Mouse (Mus musculus): ENCODE results near the gene Nsmce4a.
"Not testable (repeated sequence)": the region's sequence is repeated elsewhere in the genome, so short reads cannot be mapped to it uniquely, and the experiment has no call there.

DNA sequence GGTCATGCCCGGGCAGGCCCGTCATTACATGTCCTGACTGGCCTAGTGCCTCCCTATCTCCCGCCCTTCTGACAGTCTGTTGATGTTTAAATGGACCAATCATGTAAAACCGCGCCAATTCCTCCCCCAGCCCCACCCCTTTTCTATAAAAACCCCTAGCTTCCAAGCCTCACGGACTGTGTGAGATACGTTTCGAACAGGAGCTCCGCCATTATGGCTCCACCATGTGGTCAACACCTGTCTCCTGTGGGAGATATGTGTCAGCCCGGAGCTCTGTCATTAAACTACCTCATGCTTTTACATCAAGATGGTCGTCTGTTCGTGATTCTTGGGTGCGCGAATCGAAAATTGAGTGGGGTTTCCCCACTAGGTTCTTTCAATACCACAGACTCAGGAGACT is 41.8 kb downstream of the Nsmce4a start:
- TF ChIP-seq CTCF (IDR thresholded peaks at IDR 0.05; ENCODE audit: borderline replicate concordance, control insufficient read depth, extremely low read depth, insufficient read depth, low read length, poor library complexity); POLR2A (IDR thresholded peaks at IDR 0.05; ENCODE audit: control insufficient read depth, extremely low read depth, insufficient read depth, low read length, poor library complexity): not testable (repeated sequence)
